Mouse (Mus musculus) kidney, postnatal 10 days (tissue): Measurements from ENCODE around the gene Bicral.
"Not testable (repeated sequence)": the region's sequence is repeated elsewhere in the genome, so short reads cannot be mapped to it uniquely, and the experiment has no call there.

Experiments used
- DNase-seq: peaks from one replicate; pipeline ENCODE4 v3.0.0; 2021; ENCODE audit warnings: mixed read lengths

Gene Bicral

GRCm38 (mm10) chr17:46792963-46793362 is 65.3 kb downstream of the Bicral start:
- DNase-seq, result no peak

- not testable (repeated sequence) for DNase-seq
Measured at GRCm38 (mm10) chr17:46787974-46788373, 70.3 kb downstream of the Bicral start.

- DNase-seq, result no peak
Measured at GRCm38 (mm10) chr17:46786952-46787351, 71.3 kb downstream of the Bicral start.

GRCm38 (mm10) chr17:46783222-46783565 is 75.1 kb downstream of the Bicral start:
- DNase-seq, result no peak

GRCm38 (mm10) chr17:46782341-46783221 is 75.7 kb downstream of the Bicral start, which contains the start of gene Rpl7l1:
Gene Rpl7l1 (minus strand): TSS chr17:46782672.
- DNase-seq, result peak; percentile 94

GRCm38 (mm10) chr17:46781876-46782275 is 76.4 kb downstream of the Bicral start:
- DNase-seq, result no peak

GRCm38 (mm10) chr17:46776087-46776486 is 82.2 kb downstream of the Bicral start:
- DNase-seq, result no peak

- DNase-seq, result no peak
Measured at GRCm38 (mm10) chr17:46775070-46775469, 83.2 kb downstream of the Bicral start.

GRCm38 (mm10) chr17:46774131-46774472 is 84.2 kb downstream of the Bicral start:
- DNase-seq, result no peak

- DNase-seq, result no peak
Measured at GRCm38 (mm10) chr17:46773278-46774130, 84.8 kb downstream of the Bicral start.

- DNase-seq, result peak; percentile 89
Measured at GRCm38 (mm10) chr17:46772404-46773277, 85.6 kb downstream of the Bicral start, which contains the start of gene 2310039H08Rik. Gene 2310039H08Rik (plus strand): TSS chr17:46772635.

GRCm38 (mm10) chr17:46772038-46772403 is 86.3 kb downstream of the Bicral start:
- DNase-seq, result no peak

- peak; percentile 25 for DNase-seq
Measured at GRCm38 (mm10) chr17:46771616-46772015, 86.7 kb downstream of the Bicral start.

- no peak for DNase-seq
Measured at GRCm38 (mm10) chr17:46771025-46771424, 87.3 kb downstream of the Bicral start.

- no peak for DNase-seq
Measured at GRCm38 (mm10) chr17:46770546-46770945, 87.7 kb downstream of the Bicral start.

- DNase-seq, result peak; percentile 46
Measured at GRCm38 (mm10) chr17:46767868-46768267, 90.4 kb downstream of the Bicral start.

- DNase-seq, result not testable (repeated sequence)
Measured at GRCm38 (mm10) chr17:46764916-46765315, 93.4 kb downstream of the Bicral start.

GRCm38 (mm10) chr17:46763544-46763943 is 94.7 kb downstream of the Bicral start, which contains the start of gene Ptcra:
Gene Ptcra (minus strand): TSS chr17:46763712.
- DNase-seq, result no peak

- DNase-seq, result no peak
Measured at GRCm38 (mm10) chr17:46758753-46759152, 99.5 kb downstream of the Bicral start.

- peak; percentile 99 for DNase-seq
Measured at GRCm38 (mm10) chr17:46751794-46752556, 106.3 kb downstream of the Bicral start, which contains the start of gene Cnpy3. Gene Cnpy3 (minus strand): TSS chr17:46752214.

GRCm38 (mm10) chr17:46751056-46751793 is 107.1 kb downstream of the Bicral start:
- DNase-seq, result no peak
